Mouse (Mus musculus): ENCODE results near the gene P4ha2. TPM values are rescaled to one million over a fixed set of nuclear protein-coding genes. Genes with fewer than 3 reads are reported as not detected.

Gene P4ha2
- polyA plus RNA-seq, 1 experiment from 2014 or later = 6.8 TPM

DNA sequence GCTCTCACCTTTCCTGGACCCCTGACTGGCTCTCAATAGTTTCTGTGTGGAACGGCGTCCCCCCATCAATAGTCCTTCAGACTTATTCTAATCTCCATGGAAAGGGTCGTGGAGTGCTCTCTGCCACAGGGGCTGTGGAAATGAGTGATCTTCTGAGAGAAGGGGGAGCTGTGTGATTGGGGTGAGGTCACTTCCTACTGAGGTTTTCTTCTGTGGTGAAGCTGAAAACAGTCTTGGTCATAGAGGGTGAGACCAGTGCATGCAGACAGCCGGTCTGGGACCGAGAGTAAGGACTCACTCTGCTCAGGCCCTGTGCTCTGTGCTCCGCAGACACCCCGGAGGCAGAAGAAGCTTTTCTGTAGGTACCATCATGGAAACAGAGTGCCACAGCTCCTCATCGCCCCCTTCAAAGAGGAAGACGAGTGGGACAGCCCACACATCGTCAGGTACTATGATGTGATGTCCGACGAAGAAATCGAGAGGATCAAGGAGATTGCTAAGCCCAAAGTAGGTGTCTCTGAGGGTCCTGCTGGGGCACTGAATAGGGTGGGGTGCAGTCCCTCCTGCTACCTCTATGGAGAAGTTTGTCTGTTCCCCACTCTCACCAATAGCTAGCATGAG, 20.0 kb downstream of the P4ha2 start:
- H3K4me3 ChIP-seq (replicated peaks; ENCODE audit: low read length) = no peak overlapping the region
- peaks cover 6% of the 10 kb centered on the region; the same call in 1 of the 2 replicates for H3K4me1 ChIP-seq (replicated peaks; ENCODE audit: control insufficient read depth, insufficient read depth, low read length)
- H3K27me3 ChIP-seq (replicated peaks; ENCODE audit: control insufficient read depth, insufficient read depth, low read length) = no peaks in the 10 kb centered on the region
- H3K4me2 ChIP-seq (ENCODE audit: low read length) = no peak overlapping the region
- ATAC-seq = no peak
- no peaks in the 10 kb centered on the region for H3K36me3 ChIP-seq (ENCODE audit: control insufficient read depth, insufficient read depth)
- H3K9me3 ChIP-seq (ENCODE audit: control insufficient read depth, low read length) = no peaks in the 10 kb centered on the region
- 92% methylated on average over 13 of the region's 13 CpGs for WGBS
- H3K9ac ChIP-seq (replicated peaks; ENCODE audit: low read depth, low read length) = no peak overlapping the region
- H3K27ac ChIP-seq (ENCODE audit: low read length) = no peak overlapping the region

DNA sequence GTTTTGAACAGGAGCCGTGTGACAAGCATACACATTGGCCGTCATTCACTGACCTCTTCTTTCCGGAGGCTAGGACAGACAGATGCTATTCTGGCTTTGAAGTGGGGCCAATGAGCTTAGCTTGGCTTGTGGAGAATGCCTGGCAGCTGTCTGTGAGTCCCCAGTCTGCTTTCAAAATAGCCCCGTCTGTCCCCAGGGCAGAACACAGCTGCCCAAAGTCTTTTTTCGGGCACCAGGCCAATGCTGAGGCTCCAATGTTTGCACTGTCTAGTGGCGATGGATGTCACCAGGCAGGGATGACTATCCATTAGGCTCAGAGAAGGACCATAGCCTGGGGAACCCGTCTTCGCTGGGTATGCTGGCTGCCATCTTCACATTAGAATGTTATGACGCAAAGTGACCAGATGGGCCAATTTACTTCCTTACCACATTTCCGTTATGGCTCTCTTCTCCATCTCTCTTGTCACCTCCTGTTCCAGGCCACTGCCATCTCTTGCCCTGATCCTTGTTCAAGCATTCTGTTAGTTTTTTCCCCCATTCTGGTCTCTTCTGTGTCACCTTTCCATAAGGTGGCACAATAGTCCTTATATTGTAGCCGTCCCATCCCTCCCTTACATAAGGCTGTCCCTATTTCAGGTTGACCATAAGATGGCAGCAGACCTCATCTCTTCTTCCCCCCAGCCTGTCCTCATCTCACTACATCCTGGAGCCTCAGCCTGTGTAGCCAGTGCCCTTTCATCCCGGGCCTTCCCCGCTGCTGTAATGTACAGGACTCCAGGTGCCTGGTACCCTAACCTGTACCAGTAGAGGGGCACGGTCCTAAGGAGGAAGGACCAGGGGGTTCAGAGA, 22.7 kb downstream of the P4ha2 start:
- Histone ChIP-seq H3K27ac (ENCODE audit: low read length) (no peak overlapping the region), H3K27me3 (replicated peaks; ENCODE audit: control insufficient read depth, insufficient read depth, low read length) (no peaks in the 10 kb centered on the region), H3K4me3 (replicated peaks; ENCODE audit: low read length) (no peak overlapping the region), H3K4me1 (replicated peaks; ENCODE audit: control insufficient read depth, insufficient read depth, low read length) (peaks cover 16% of the 10 kb centered on the region), H3K9ac (replicated peaks; ENCODE audit: low read depth, low read length) (no peak overlapping the region), H3K9me3 (ENCODE audit: control insufficient read depth, low read length) (no peaks in the 10 kb centered on the region), H3K4me2 (ENCODE audit: low read length) (no peak overlapping the region), H3K36me3 (ENCODE audit: control insufficient read depth, insufficient read depth) (no peaks in the 10 kb centered on the region)
- peak; percentile 69 for ATAC-seq
- 44% methylated on average over 14 of the region's 14 CpGs for WGBS

DNA sequence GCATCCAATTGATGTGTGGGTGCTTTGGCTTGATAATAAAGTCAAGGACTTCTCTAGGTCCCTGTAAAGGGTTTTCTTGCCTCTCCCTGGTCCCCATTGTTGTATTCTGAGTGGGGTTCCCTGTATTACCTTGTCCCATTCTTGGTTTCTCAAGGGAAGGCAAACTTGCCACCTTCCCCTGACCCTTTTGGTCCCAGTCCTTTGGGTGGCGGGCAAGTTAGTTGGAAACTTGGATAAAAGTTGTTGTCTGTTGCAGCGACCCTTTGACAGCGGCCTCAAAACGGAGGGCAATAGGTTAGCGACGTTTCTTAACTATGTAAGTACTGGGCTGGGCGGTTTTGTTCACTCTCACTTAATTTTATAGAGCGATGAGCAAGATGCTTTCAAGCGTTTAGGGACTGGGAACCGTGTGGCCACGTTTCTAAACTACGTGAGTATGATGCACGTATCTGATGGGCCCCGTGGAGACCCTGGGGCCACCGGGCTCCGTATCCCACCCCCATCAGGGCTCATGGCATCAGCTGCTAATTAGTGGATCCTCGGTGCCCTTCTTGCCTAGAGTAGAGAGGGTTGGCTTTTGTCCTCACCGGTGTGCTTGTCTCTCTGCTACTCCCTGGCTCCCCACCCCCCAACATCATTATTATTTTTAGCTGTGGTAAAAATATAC, 26.2 kb downstream of the P4ha2 start:
- Histone ChIP-seq H3K4me2 (ENCODE audit: low read length) (no peak overlapping the region), H3K9me3 (ENCODE audit: control insufficient read depth, low read length) (no peaks in the 10 kb centered on the region), H3K4me3 (replicated peaks; ENCODE audit: low read length) (no peak overlapping the region), H3K36me3 (ENCODE audit: control insufficient read depth, insufficient read depth) (no peaks in the 10 kb centered on the region), H3K4me1 (replicated peaks; ENCODE audit: control insufficient read depth, insufficient read depth, low read length) (peaks cover 16% of the 10 kb centered on the region), H3K9ac (replicated peaks; ENCODE audit: low read depth, low read length) (no peak overlapping the region), H3K27me3 (replicated peaks; ENCODE audit: control insufficient read depth, insufficient read depth, low read length) (no peaks in the 10 kb centered on the region), H3K27ac (ENCODE audit: low read length) (no peak overlapping the region)
- ATAC-seq = no peak
- 85% methylated on average over 18 of the region's 18 CpGs for WGBS

DNA sequence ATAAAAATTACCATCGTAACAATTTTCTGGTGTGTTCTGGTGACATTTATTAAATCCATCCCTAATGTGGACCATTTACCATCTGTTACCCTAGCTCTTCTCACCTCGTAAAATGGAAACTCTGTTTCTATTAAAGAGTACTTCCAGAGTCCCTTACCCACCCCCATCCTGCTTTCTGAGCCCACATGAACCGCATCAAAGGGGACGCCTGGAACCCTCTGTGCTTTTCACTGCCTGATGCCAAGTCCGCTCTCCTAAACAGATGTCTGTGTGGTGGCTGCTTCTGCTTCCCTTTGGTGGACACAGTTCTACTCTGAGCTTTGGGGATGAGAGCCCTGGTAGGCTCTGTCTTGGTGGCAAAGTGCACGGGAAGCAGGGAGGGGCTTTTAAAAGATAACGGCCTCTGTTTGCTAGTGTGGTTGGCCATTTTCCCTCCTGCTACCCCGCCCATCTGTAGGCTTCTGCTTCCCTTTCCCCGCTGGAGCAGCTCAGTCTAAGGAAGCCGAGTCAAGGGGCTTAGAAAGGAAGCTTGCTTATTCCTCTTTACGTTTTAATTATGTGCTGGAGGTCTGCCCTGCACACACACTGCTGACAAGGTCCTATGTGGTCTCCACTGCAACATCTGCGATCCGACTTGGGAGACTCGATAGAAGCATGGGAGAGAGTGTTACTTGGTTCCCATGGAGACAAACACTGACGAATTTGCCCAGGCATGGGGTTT, 26.9 kb downstream of the P4ha2 start:
- Histone ChIP-seq H3K4me3 (replicated peaks; ENCODE audit: low read length) (no peak overlapping the region), H3K4me2 (ENCODE audit: low read length) (peak overlapping the region; percentile 11; the same call in 1 of the 2 replicates), H3K4me1 (replicated peaks; ENCODE audit: control insufficient read depth, insufficient read depth, low read length) (peaks cover 16% of the 10 kb centered on the region), H3K9ac (replicated peaks; ENCODE audit: low read depth, low read length) (no peak overlapping the region), H3K36me3 (ENCODE audit: control insufficient read depth, insufficient read depth) (no peaks in the 10 kb centered on the region), H3K27me3 (replicated peaks; ENCODE audit: control insufficient read depth, insufficient read depth, low read length) (no peaks in the 10 kb centered on the region), H3K9me3 (ENCODE audit: control insufficient read depth, low read length) (no peaks in the 10 kb centered on the region), H3K27ac (ENCODE audit: low read length) (peak overlapping the region; percentile 47)
- ATAC-seq = peak; percentile 60
- 34% methylated on average over 15 of the region's 15 CpGs for WGBS

DNA sequence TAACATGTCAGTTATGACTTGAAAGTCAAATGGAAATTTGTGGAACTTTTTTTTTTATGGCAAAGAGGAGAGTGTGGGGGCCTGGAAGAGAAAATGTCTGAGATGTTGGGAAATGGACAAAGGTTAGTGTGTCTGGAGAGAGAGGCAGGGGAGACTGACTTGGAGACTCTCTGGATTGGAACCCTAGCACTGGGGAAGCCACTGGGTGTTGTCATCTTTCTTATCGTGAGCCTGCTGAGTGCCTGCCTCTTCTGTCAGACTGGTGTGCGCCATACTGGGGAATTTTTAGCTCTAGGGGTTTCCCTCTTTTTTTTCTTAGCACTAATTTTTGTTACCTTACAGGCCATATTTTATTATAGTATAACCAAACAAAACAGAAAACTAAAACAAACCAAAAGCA, 27.5 kb downstream of the P4ha2 start:
- no peak for ATAC-seq
- Histone ChIP-seq H3K27ac (ENCODE audit: low read length) (no peak overlapping the region; the same call in 1 of the 2 replicates), H3K27me3 (replicated peaks; ENCODE audit: control insufficient read depth, insufficient read depth, low read length) (no peaks in the 10 kb centered on the region)

DNA sequence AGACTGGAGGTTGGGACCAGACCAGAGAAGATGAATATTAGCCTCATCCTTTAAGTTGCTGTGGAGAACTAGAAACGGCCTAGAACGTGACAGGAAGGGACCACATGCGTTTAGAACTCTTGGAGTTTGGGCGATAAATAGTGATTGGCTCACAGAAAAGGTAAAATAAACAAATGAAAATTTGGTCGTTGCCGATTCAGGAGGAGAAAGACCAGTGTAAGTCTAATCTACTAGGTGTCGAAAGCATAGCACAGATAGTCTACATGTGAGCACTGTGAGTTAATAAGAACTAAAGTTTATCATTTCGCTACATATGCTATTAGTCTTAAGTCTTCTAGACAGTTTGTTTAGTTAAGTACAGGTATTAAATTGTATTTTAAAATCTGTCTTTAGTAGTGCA, 30.1 kb downstream of the P4ha2 start:
- 95% methylated on average over 8 of the region's 8 CpGs for WGBS

More for the DNA sequence above, 27.5 kb downstream of the P4ha2 start:
- Histone ChIP-seq H3K36me3 (ENCODE audit: control insufficient read depth, insufficient read depth) (no peaks in the 10 kb centered on the region), H3K9ac (replicated peaks; ENCODE audit: low read depth, low read length) (no peak overlapping the region), H3K9me3 (ENCODE audit: control insufficient read depth, low read length) (no peaks in the 10 kb centered on the region), H3K4me3 (replicated peaks; ENCODE audit: low read length) (no peak overlapping the region), H3K4me2 (ENCODE audit: low read length) (no peak overlapping the region), H3K4me1 (replicated peaks; ENCODE audit: control insufficient read depth, insufficient read depth, low read length) (peaks cover 13% of the 10 kb centered on the region)
- 83% methylated on average over 2 of the region's 2 CpGs for WGBS

DNA sequence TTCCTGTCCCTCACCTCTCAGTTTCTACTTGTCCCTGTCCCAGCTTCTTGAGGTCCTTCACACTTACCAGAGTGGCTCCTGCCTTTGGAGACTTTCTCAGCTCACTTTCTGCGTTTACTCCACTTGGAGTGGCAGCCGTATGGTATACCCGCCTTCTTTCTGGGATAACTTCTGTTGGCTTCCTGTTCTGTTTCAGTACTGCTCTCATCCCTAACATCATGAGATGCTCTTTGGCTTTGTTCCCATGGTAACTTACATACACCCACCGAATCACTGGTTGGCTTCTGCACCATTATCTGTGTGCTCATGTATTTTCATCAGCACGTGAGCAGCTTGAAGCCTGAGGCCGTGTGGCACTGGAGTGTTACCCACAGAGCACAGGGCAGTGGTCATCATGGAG, 30.8 kb downstream of the P4ha2 start:
- H3K36me3 ChIP-seq (ENCODE audit: control insufficient read depth, insufficient read depth) = no peaks in the 10 kb centered on the region
- no peak overlapping the region for H3K4me3 ChIP-seq (replicated peaks; ENCODE audit: low read length)
- no peak for ATAC-seq
- H3K27ac ChIP-seq (ENCODE audit: low read length) = no peak overlapping the region
- WGBS = 82% methylated on average over 6 of the region's 6 CpGs
- H3K4me2 ChIP-seq (ENCODE audit: low read length) = no peak overlapping the region
- H3K4me1 ChIP-seq (replicated peaks; ENCODE audit: control insufficient read depth, insufficient read depth, low read length) = peaks cover 9% of the 10 kb centered on the region
- no peaks in the 10 kb centered on the region for H3K9me3 ChIP-seq (ENCODE audit: control insufficient read depth, low read length)
- no peaks in the 10 kb centered on the region for H3K27me3 ChIP-seq (replicated peaks; ENCODE audit: control insufficient read depth, insufficient read depth, low read length)
- no peak overlapping the region for H3K9ac ChIP-seq (replicated peaks; ENCODE audit: low read depth, low read length)

More for the DNA sequence above, 30.1 kb downstream of the P4ha2 start:
- Histone ChIP-seq H3K4me2 (ENCODE audit: low read length) (no peak overlapping the region), H3K27ac (ENCODE audit: low read length) (no peak overlapping the region), H3K36me3 (ENCODE audit: control insufficient read depth, insufficient read depth) (no peaks in the 10 kb centered on the region), H3K4me1 (replicated peaks; ENCODE audit: control insufficient read depth, insufficient read depth, low read length) (peaks cover 9% of the 10 kb centered on the region), H3K4me3 (replicated peaks; ENCODE audit: low read length) (no peak overlapping the region), H3K27me3 (replicated peaks; ENCODE audit: control insufficient read depth, insufficient read depth, low read length) (no peaks in the 10 kb centered on the region), H3K9me3 (ENCODE audit: control insufficient read depth, low read length) (no peaks in the 10 kb centered on the region), H3K9ac (replicated peaks; ENCODE audit: low read depth, low read length) (no peak overlapping the region)
- no peak for ATAC-seq

DNA sequence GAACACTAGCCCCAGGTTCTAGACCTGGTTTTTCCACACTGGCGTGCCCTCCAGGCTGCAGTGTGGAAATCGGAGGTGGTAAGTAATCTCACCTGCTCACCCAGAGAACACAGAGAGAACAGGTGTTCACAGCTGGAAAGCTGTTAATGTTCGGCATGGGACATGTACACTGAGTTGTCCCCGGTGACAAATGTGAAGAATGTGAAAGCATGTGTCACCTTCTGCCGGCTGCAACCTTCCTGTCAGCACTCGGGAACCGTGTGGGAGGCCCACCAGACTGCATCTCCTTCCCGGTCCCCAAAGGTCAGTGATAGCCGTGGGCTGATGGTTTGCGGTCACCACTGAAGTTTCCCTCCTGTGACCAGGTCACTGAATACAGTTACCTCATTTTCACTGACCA, 32.4 kb downstream of the P4ha2 start:
- no peak overlapping the region for H3K9ac ChIP-seq (replicated peaks; ENCODE audit: low read depth, low read length)
- peaks cover 2% of the 10 kb centered on the region; the same call in 1 of the 2 replicates for H3K4me1 ChIP-seq (replicated peaks; ENCODE audit: control insufficient read depth, insufficient read depth, low read length)
- H3K4me3 ChIP-seq (replicated peaks; ENCODE audit: low read length) = no peak overlapping the region
- no peaks in the 10 kb centered on the region for H3K27me3 ChIP-seq (replicated peaks; ENCODE audit: control insufficient read depth, insufficient read depth, low read length)
- no peaks in the 10 kb centered on the region for H3K36me3 ChIP-seq (ENCODE audit: control insufficient read depth, insufficient read depth)
- no peak overlapping the region for H3K4me2 ChIP-seq (ENCODE audit: low read length)
- H3K27ac ChIP-seq (ENCODE audit: low read length) = no peak overlapping the region
- no peak for ATAC-seq
- H3K9me3 ChIP-seq (ENCODE audit: control insufficient read depth, low read length) = no peaks in the 10 kb centered on the region
- 88% methylated on average over 10 of the region's 10 CpGs for WGBS

DNA sequence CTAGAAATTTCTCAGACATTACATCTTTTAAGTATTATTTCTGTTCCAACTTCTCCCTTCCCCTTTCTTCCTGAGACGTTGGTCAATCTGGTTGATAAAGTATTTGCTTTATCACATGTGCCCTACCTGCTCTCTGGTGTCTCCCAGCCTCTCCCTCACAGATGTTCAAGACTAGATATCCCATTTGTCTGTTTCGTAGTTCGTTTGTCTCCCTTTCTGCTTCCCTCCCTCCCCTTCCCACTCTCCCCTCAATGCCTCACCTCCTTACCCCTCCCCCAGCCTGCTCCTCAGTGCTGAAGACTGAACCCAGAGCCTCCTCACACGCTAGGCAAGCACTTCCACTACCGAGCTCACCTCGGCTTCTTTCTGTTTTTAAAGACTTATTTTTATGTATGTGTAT, 35.0 kb downstream of the P4ha2 start:
- Histone ChIP-seq H3K9ac (replicated peaks; ENCODE audit: low read depth, low read length) (no peak overlapping the region), H3K4me2 (ENCODE audit: low read length) (no peak overlapping the region), H3K4me3 (replicated peaks; ENCODE audit: low read length) (no peak overlapping the region), H3K27ac (ENCODE audit: low read length) (no peak overlapping the region), H3K27me3 (replicated peaks; ENCODE audit: control insufficient read depth, insufficient read depth, low read length) (no peaks in the 10 kb centered on the region), H3K36me3 (ENCODE audit: control insufficient read depth, insufficient read depth) (no peaks in the 10 kb centered on the region), H3K4me1 (replicated peaks; ENCODE audit: control insufficient read depth, insufficient read depth, low read length) (no peaks in the 10 kb centered on the region), H3K9me3 (ENCODE audit: control insufficient read depth, low read length) (no peaks in the 10 kb centered on the region)
- no peak for ATAC-seq
- 74% methylated on average over 6 of the region's 6 CpGs for WGBS
